Comparison of ENCODE assay signal across 9 mouse cellular contexts in genomic region chr3:148336091-148336511, GRCm38 (mm10).
A peak's percentile ranks its signal among the peaks of the same experiment; 100 is the strongest.
DNase-seq lines count a peak whose midpoint lies in the region; ATAC-seq and TF ChIP-seq lines count a peak whose summit lies in the region.
"Had no signal": no experiment of that assay in that cellular context is flagged by ENCODE, and none has a peak within 500 bp of the region (broad histone marks: within the 10 kb centered on the region; RNA-seq: fewer than 3 reads in every experiment).

No protein-coding gene starts in this region.

- no peak overlapping the region for H3K27ac ChIP-seq in gastrocnemius, adult 2 months

- no peak for DNase-seq in gastrocnemius, adult 2 months
- no peak for DNase-seq in gastrocnemius, adult 8-10 months (ENCODE audit: low spot score in 2 of 2)
- peak; percentile 95 for DNase-seq in heart, adult 11 months
- DNase-seq in kidney, postnatal 10 days = peak; percentile 24
- DNase-seq in left cerebral cortex, postnatal 4 days = no peak
- DNase-seq in cerebellum, postnatal 4 days (ENCODE audit: low spot score in 2 of 2) = no peak

- peak overlapping the region; percentile 51 for H3K4me3 ChIP-seq in gastrocnemius, adult 2 months
- H3K4me3 ChIP-seq: erythroblast, embryonic 14.5 days had no signal

- TF ChIP-seq CTCF in gastrocnemius, adult 2 months (IDR thresholded peaks at IDR 0.05) = no peak

- peak; percentile 81 for ATAC-seq in megakaryocyte-erythroid progenitor cell, adult 5-6 weeks (replicated peaks; ENCODE audit: low FRiP score, low TSS enrichment, poor library complexity, severe bottlenecking)
- no peak for ATAC-seq in activated CD4-positive, CD25-positive, alpha-beta regulatory T cell, adult 4 months

- intact Hi-C loops in gastrocnemius, adult 2 months (cut with DNase I) = no loop called here
- intact Hi-C loops in left cerebral cortex, postnatal 4 days (cut with DNase I) = no loop called here

Comparison
In these comparisons a context has a peak if more than half of its experiments do, and no peak if none do; other contexts are left out.
1. DNase-seq: peak in heart, adult 11 months (single experiment) and kidney, postnatal 10 days (single experiment); none in gastrocnemius, adult 2 months (single experiment), gastrocnemius, adult 8-10 months (0 of 2), left cerebral cortex, postnatal 4 days (single experiment) and cerebellum, postnatal 4 days (0 of 2).